Mouse (Mus musculus): ENCODE measurements around the gene Psmd12.

Psmd12 gene

GRCm38 (mm10) chr11:107479053-107479861 lies at the start of gene Psmd12:
Psmd12 (plus strand) TSS chr11:107479484.
- peak; percentile 99 for DNase-seq

- DNase-seq, result no peak
Measured at GRCm38 (mm10) chr11:107431197-107431965, 47.9 kb upstream of the Psmd12 start.

GRCm38 (mm10) chr11:107435776-107436449 lies 43.4 kb upstream of the Psmd12 start:
- DNase-seq, result no peak

GRCm38 (mm10) chr11:107437723-107438122 lies 41.6 kb upstream of the Psmd12 start:
- no peak for DNase-seq

GRCm38 (mm10) chr11:107438140-107438539 lies 41.1 kb upstream of the Psmd12 start:
- DNase-seq, result no peak

- DNase-seq, result no peak
Measured at GRCm38 (mm10) chr11:107441050-107441449, 38.2 kb upstream of the Psmd12 start.

- DNase-seq, result no peak
Measured at GRCm38 (mm10) chr11:107443121-107444095, 35.9 kb upstream of the Psmd12 start.

GRCm38 (mm10) chr11:107445683-107446082 lies 33.6 kb upstream of the Psmd12 start:
- DNase-seq, result no peak

GRCm38 (mm10) chr11:107446650-107447049 lies 32.6 kb upstream of the Psmd12 start:
- no peak for DNase-seq

- DNase-seq, result peak; percentile 84
Measured at GRCm38 (mm10) chr11:107447349-107447748, 31.9 kb upstream of the Psmd12 start.

- DNase-seq, result no peak
Measured at GRCm38 (mm10) chr11:107447915-107448314, 31.4 kb upstream of the Psmd12 start.

- peak; percentile 84 for DNase-seq
Measured at GRCm38 (mm10) chr11:107449169-107449910, 29.9 kb upstream of the Psmd12 start.

GRCm38 (mm10) chr11:107450097-107450496 lies 29.2 kb upstream of the Psmd12 start:
- no peak for DNase-seq

- DNase-seq, result peak; percentile 75
Measured at GRCm38 (mm10) chr11:107451106-107451505, 28.2 kb upstream of the Psmd12 start.

GRCm38 (mm10) chr11:107452053-107452452 lies 27.2 kb upstream of the Psmd12 start:
- DNase-seq, result no peak

- DNase-seq, result peak; percentile 34
Measured at GRCm38 (mm10) chr11:107454546-107455462, 24.5 kb upstream of the Psmd12 start.

- no peak for DNase-seq
Measured at GRCm38 (mm10) chr11:107457282-107457681, 22.0 kb upstream of the Psmd12 start.

- DNase-seq, result no peak
Measured at GRCm38 (mm10) chr11:107458286-107458685, 21.0 kb upstream of the Psmd12 start.

- no peak for DNase-seq
Measured at GRCm38 (mm10) chr11:107458986-107459385, 20.3 kb upstream of the Psmd12 start.

GRCm38 (mm10) chr11:107459828-107460227 lies 19.5 kb upstream of the Psmd12 start:
- DNase-seq, result no peak
